Mouse (Mus musculus): ENCODE data around the gene Nmt1. TPM values are rescaled to one million over a fixed set of nuclear protein-coding genes. Genes with fewer than 3 reads are reported as not detected.

Nmt1 gene
- total and polyA plus RNA-seq, 3 experiments, result 84.5 to 205 (median 115) TPM

- TF ChIP-seq JUND (conservative IDR thresholded peaks at IDR 0.05; ENCODE audit: low read depth, low read length) (no peak), MAFK (IDR thresholded peaks at IDR 0.05; ENCODE audit: insufficient replicate concordance, low read length) (no peak), MXI1 (IDR thresholded peaks at IDR 0.05; ENCODE audit: low read depth, low read length) (no peak; the same call in 1 of the 2 replicates), ZC3H11A (IDR thresholded peaks at IDR 0.05; ENCODE audit: low read depth, low read length) (no peak), ELF1 (IDR thresholded peaks at IDR 0.05; ENCODE audit: low read depth, low read length) (no peak), SMC3 (IDR thresholded peaks at IDR 0.05; ENCODE audit: low read depth, low read length) (no peak), EP300 (IDR thresholded peaks at IDR 0.05; ENCODE audit: low read length) (peak; percentile 56; the same call in 1 of the 2 replicates), CHD2 (IDR thresholded peaks at IDR 0.05; ENCODE audit: low read length) (no peak)
These were observed 317 bp upstream of the Nmt1 start (continued) for GRCm38 (mm10) chr11:103027570-103028175.

GRCm38 (mm10) chr11:103033030-103033429 is 5.0 kb downstream of the Nmt1 start:
- no peak for DNase-seq (ENCODE audit: extremely low read depth)
- peaks cover 8 to 68% of the 10 kb centered on the region in 2 experiments; a peak in 3 of 4 replicates for H3K4me1 ChIP-seq (ENCODE audit: control insufficient read depth in 1 of 2, insufficient read depth in 2 of 2)
- no peak overlapping the region for H3K27ac ChIP-seq (ENCODE audit: insufficient read depth, low read depth)
- in situ Hi-C loops (cut with MboI; ENCODE audit: low pct_ligation_motif_present, low pct_unique_long_range_greater_than_20kb, low sequenced_read_pairs), result no loop called here
- no peak overlapping the region for H3K9ac ChIP-seq (ENCODE audit: insufficient read depth, low read depth)
- no peaks in the 10 kb centered on the region for H3K27me3 ChIP-seq (replicated peaks)
- H3K79me2 ChIP-seq (replicated peaks; ENCODE audit: control insufficient read depth, extremely low read depth, insufficient read depth, poor library complexity, severe bottlenecking), result peaks cover 92% of the 10 kb centered on the region
- no peak overlapping the region for H3K4me2 ChIP-seq (ENCODE audit: insufficient read depth, low read depth, poor library complexity, severe bottlenecking)
- TF ChIP-seq HCFC1 (IDR thresholded peaks at IDR 0.05; ENCODE audit: low read depth, low read length), result no peak
- no peak for TF ChIP-seq MEF2A (IDR thresholded peaks at IDR 0.05; ENCODE audit: borderline replicate concordance, low read depth, low read length)
- TF ChIP-seq ZMIZ1 (IDR thresholded peaks at IDR 0.05; ENCODE audit: low read depth, low read length), result no peak
- TF ChIP-seq ETS1 (conservative IDR thresholded peaks at IDR 0.05; ENCODE audit: low read depth, low read length), result no peak
- no peak for TF ChIP-seq CHD1 (IDR thresholded peaks at IDR 0.05; ENCODE audit: low read depth, low read length)
- TF ChIP-seq JUN (IDR thresholded peaks at IDR 0.05; ENCODE audit: insufficient read depth, low read depth, low read length), result no peak
- TF ChIP-seq UBTF (IDR thresholded peaks at IDR 0.05; ENCODE audit: low read depth, low read length), result no peak
- TF ChIP-seq SIN3A (IDR thresholded peaks at IDR 0.05; ENCODE audit: low read length), result no peak
- no peak for TF ChIP-seq MAX (IDR thresholded peaks at IDR 0.05; ENCODE audit: low read length)
- TF ChIP-seq GABPA (IDR thresholded peaks at IDR 0.05; ENCODE audit: insufficient replicate concordance, low read depth, low read length), result no peak
- no peak for TF ChIP-seq JUND (conservative IDR thresholded peaks at IDR 0.05; ENCODE audit: low read depth, low read length)
- no peak for TF ChIP-seq MAFK (IDR thresholded peaks at IDR 0.05; ENCODE audit: insufficient replicate concordance, low read length)
- no peak for TF ChIP-seq BHLHE40 (IDR thresholded peaks at IDR 0.05; ENCODE audit: low read depth, low read length)
- no peak for TF ChIP-seq MXI1 (IDR thresholded peaks at IDR 0.05; ENCODE audit: low read depth, low read length)
- TF ChIP-seq RCOR1 (conservative IDR thresholded peaks at IDR 0.05; ENCODE audit: low read depth, low read length), result no peak
- no peak for TF ChIP-seq POLR2A (IDR thresholded peaks at IDR 0.05; ENCODE audit: low read depth, low read length)
- no peak for TF ChIP-seq ZNF384 (IDR thresholded peaks at IDR 0.05; ENCODE audit: low read depth, low read length)
- H3K36me3 ChIP-seq (replicated peaks in 1 of 2; ENCODE audit: control insufficient read depth in 1 of 2, insufficient read depth in 1 of 2, low read length in 1 of 2), result peaks cover 21 to 69% of the 10 kb centered on the region in 2 experiments
- no peaks in the 10 kb centered on the region for H3K9me3 ChIP-seq (replicated peaks; ENCODE audit: low read length)
- dilution Hi-C loops (cut with MboI; ENCODE audit: extremely low pct_ligation_motif_present, extremely low pct_unique_long_range_greater_than_20kb, low sequenced_read_pairs), result no loop called here
- no peak overlapping the region for H3K4me3 ChIP-seq (replicated peaks in 1 of 3; ENCODE audit: low read depth in 2 of 3, low read length in 2 of 3, poor library complexity in 1 of 3)
